Mouse (Mus musculus): Measurements from ENCODE around the gene Slc43a2.

GRCm38 (mm10) chr11:75624102-75624554, 92.6 kb downstream of the Slc43a2 start:
- TF ChIP-seq CTCF (IDR thresholded peaks at IDR 0.05; ENCODE audit: low read depth, low read length) (no peak), GATA1 (IDR thresholded peaks at IDR 0.05; ENCODE audit: borderline replicate concordance, low read length) (no peak), POLR2AphosphoS5 (IDR thresholded peaks at IDR 0.05; ENCODE audit: insufficient replicate concordance, low read depth, low read length) (no peak), TAL1 (conservative IDR thresholded peaks at IDR 0.05; ENCODE audit: low read depth, low read length) (no peak), GATA2 (IDR thresholded peaks at IDR 0.05; ENCODE audit: borderline replicate concordance, low read depth, low read length) (no peak)

Data from G1E (cell line).